Mouse (Mus musculus): Measurements from ENCODE around the gene Evx2. TPM values are rescaled to one million over a fixed set of nuclear protein-coding genes. Genes with fewer than 3 reads are reported as not detected.

Gene Evx2
- polyA plus RNA-seq, 1 experiment from 2014 or later, result 0.06 TPM

GRCm38 (mm10) chr2:74635412-74635811 is 23.9 kb downstream of the Evx2 start:
- no peaks in the 10 kb centered on the region for H3K4me1 ChIP-seq
- 0 out of 2 replicates have a peak, but pooled peaks cover 3% of the 10 kb centered on the region for H3K9me3 ChIP-seq
- no peak overlapping the region for H3K4me2 ChIP-seq (replicated peaks)
- no peak for ATAC-seq (ENCODE audit: insufficient number of reproducible peaks, insufficient read depth, low FRiP score, low TSS enrichment)
- no peak overlapping the region for H3K4me3 ChIP-seq
- no peaks in the 10 kb centered on the region for H3K27me3 ChIP-seq
- H3K27ac ChIP-seq, result no peak overlapping the region
- H3K36me3 ChIP-seq, result no peaks in the 10 kb centered on the region
- no peak overlapping the region for H3K9ac ChIP-seq
- WGBS, result 61% methylated on average over 4 of the region's 4 CpGs

GRCm38 (mm10) chr2:74620368-74620767 is 39.0 kb downstream of the Evx2 start:
- Histone ChIP-seq H3K9me3 (no peaks in the 10 kb centered on the region), H3K27ac (no peak overlapping the region), H3K27me3 (no peaks in the 10 kb centered on the region), H3K4me1 (no peaks in the 10 kb centered on the region), H3K4me3 (no peak overlapping the region), H3K9ac (no peak overlapping the region), H3K36me3 (no peaks in the 10 kb centered on the region), H3K4me2 (replicated peaks) (no peak overlapping the region)
- ATAC-seq (ENCODE audit: insufficient number of reproducible peaks, insufficient read depth, low FRiP score, low TSS enrichment), result no peak
- 83% methylated on average over 10 of the region's 10 CpGs for WGBS

- Histone ChIP-seq H3K9me3 (no peaks in the 10 kb centered on the region), H3K36me3 (no peaks in the 10 kb centered on the region), H3K4me2 (replicated peaks) (no peak overlapping the region), H3K27me3 (no peaks in the 10 kb centered on the region), H3K4me3 (no peak overlapping the region), H3K9ac (no peak overlapping the region), H3K27ac (no peak overlapping the region), H3K4me1 (no peaks in the 10 kb centered on the region)
- WGBS, result 62% methylated on average over 3 of the region's 3 CpGs
- no peak for ATAC-seq (ENCODE audit: insufficient number of reproducible peaks, insufficient read depth, low FRiP score, low TSS enrichment)
Measured at GRCm38 (mm10) chr2:74619676-74620246, 39.6 kb downstream of the Evx2 start.

DNA sequence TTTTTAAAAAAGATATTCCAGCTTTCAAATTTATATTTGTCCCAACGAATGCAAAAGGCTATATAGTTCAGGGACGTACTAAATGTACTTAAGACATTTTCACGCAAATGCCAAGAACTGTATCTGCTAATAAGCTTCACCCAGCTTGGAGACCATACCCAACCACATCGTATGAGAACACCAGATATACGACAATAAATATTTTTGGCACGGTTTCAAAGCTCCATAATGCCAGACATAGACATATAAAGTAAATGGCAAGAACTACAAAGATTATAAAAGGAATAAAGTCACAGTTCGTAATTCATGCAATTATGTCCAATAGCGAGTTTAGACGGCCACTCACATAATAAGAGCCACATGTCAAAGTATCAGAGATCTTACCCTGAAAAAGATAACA is 41.7 kb downstream of the Evx2 start:
- WGBS, result 62% methylated on average over 9 of the region's 9 CpGs
- no peak overlapping the region for H3K4me3 ChIP-seq
- H3K36me3 ChIP-seq, result no peaks in the 10 kb centered on the region
- H3K9me3 ChIP-seq, result no peaks in the 10 kb centered on the region
- no peak overlapping the region for H3K9ac ChIP-seq
- no peaks in the 10 kb centered on the region for H3K27me3 ChIP-seq
- H3K27ac ChIP-seq, result no peak overlapping the region
- H3K4me2 ChIP-seq (replicated peaks), result no peak overlapping the region
- ATAC-seq (ENCODE audit: insufficient number of reproducible peaks, insufficient read depth, low FRiP score, low TSS enrichment), result no peak
- no peaks in the 10 kb centered on the region for H3K4me1 ChIP-seq

DNA sequence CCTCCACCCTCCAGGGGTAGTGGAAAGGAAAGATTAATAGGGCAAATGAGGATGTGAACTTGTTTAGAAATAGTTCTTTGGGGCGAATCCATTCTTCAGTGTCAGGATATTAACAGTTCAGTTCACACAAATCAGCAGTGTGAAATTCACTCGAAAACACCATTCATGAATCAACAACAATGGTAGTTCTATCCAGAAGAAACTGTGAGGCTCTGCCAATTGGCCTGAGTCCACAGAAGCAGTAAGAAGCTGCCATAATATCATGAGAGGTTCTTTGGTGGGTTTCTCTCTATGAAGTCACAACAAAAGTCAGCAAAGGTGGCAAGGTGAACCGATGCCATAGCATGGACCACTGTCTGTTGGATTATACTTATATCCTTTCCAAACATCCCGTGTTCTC is 48.0 kb downstream of the Evx2 start:
- 83% methylated on average over 4 of the region's 4 CpGs for WGBS

DNA sequence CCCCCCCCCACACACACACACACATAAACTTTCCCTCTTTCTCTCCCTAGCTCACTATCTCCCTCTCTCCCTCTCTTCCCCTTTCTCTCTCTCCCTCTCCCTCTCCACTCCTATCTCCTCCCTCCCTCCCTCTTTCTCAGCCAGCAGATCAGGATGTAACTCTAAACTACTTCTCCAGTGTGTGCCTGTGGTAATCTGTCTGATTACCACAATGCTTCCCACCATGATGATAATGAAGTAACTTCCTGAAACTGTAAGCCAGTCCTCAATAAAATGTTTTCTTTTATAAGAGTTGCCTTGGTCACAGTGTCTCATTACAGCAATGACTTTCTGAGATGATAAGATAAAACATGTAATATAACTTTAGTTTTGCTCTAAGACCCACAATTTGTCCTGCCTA is 50.0 kb downstream of the Evx2 start:
- no peak overlapping the region for H3K9ac ChIP-seq
- H3K4me2 ChIP-seq (replicated peaks), result no peak overlapping the region
- no peaks in the 10 kb centered on the region for H3K36me3 ChIP-seq
- H3K4me3 ChIP-seq, result no peak overlapping the region
- no peaks in the 10 kb centered on the region for H3K27me3 ChIP-seq
- H3K4me1 ChIP-seq, result no peaks in the 10 kb centered on the region
- no peak for ATAC-seq (ENCODE audit: insufficient number of reproducible peaks, insufficient read depth, low FRiP score, low TSS enrichment)
- no peaks in the 10 kb centered on the region for H3K9me3 ChIP-seq
- H3K27ac ChIP-seq, result no peak overlapping the region

More for the DNA sequence above, 48.0 kb downstream of the Evx2 start:
- no peak for ATAC-seq (ENCODE audit: insufficient number of reproducible peaks, insufficient read depth, low FRiP score, low TSS enrichment)
- H3K4me1 ChIP-seq, result no peaks in the 10 kb centered on the region
- H3K9ac ChIP-seq, result no peak overlapping the region
- H3K36me3 ChIP-seq, result no peaks in the 10 kb centered on the region
- no peak overlapping the region for H3K27ac ChIP-seq
- H3K4me3 ChIP-seq, result no peak overlapping the region
- H3K4me2 ChIP-seq (replicated peaks), result no peak overlapping the region
- H3K9me3 ChIP-seq, result no peaks in the 10 kb centered on the region
- H3K27me3 ChIP-seq, result no peaks in the 10 kb centered on the region

- no peak overlapping the region for H3K27ac ChIP-seq
- no peaks in the 10 kb centered on the region for H3K4me1 ChIP-seq
- no peak overlapping the region for H3K9ac ChIP-seq
- ATAC-seq (ENCODE audit: insufficient number of reproducible peaks, insufficient read depth, low FRiP score, low TSS enrichment), result no peak
- H3K4me3 ChIP-seq, result no peak overlapping the region
- no peak overlapping the region for H3K4me2 ChIP-seq (replicated peaks)
- H3K27me3 ChIP-seq, result no peaks in the 10 kb centered on the region
- no peaks in the 10 kb centered on the region for H3K36me3 ChIP-seq
- no peaks in the 10 kb centered on the region for H3K9me3 ChIP-seq
- WGBS, result 85% methylated on average over 5 of the region's 5 CpGs
Measured at GRCm38 (mm10) chr2:74606087-74606760, 53.1 kb downstream of the Evx2 start.

GRCm38 (mm10) chr2:74604011-74604410 is 55.3 kb downstream of the Evx2 start:
- Histone ChIP-seq H3K36me3 (no peaks in the 10 kb centered on the region), H3K27me3 (no peaks in the 10 kb centered on the region), H3K4me2 (replicated peaks) (no peak overlapping the region), H3K4me1 (no peaks in the 10 kb centered on the region), H3K4me3 (no peak overlapping the region), H3K9me3 (no peaks in the 10 kb centered on the region), H3K9ac (no peak overlapping the region), H3K27ac (no peak overlapping the region)
- ATAC-seq (ENCODE audit: insufficient number of reproducible peaks, insufficient read depth, low FRiP score, low TSS enrichment), result no peak
- WGBS, result 27% methylated on average over 3 of the region's 3 CpGs

Small RNA genes within 50 kb of the gene (microRNA-seq; reads per million reads assigned to microRNA genes)
- gene Gm44463, result not detected

Other genes starting within 250 kb of the Evx2 start
- 40.0 and 40.1 TPM in 2 replicates for gene Lnpk, start 80.1 kb downstream of the Evx2 start, polyA plus RNA-seq (2016; fragmentation: Nextera tagmentation; extraction: Ambion mirVana)
- not detected in 2 replicates for gene Hoxd13, start 8.8 kb upstream of the Evx2 start, polyA plus RNA-seq (2016; fragmentation: Nextera tagmentation; extraction: Ambion mirVana)
- gene Hoxd12, start 15.5 kb upstream of the Evx2 start, polyA plus RNA-seq (2016; fragmentation: Nextera tagmentation; extraction: Ambion mirVana), result 0.11 TPM in 1 of 2 replicates, not detected in the other
- not detected in 2 replicates for gene Hoxd11, start 20.0 kb upstream of the Evx2 start, polyA plus RNA-seq (2016; fragmentation: Nextera tagmentation; extraction: Ambion mirVana)
- gene Hoxd10, start 32.4 kb upstream of the Evx2 start, polyA plus RNA-seq (2016; fragmentation: Nextera tagmentation; extraction: Ambion mirVana), result not detected in 2 replicates
- gene Hoxd9, start 38.2 kb upstream of the Evx2 start, polyA plus RNA-seq (2016; fragmentation: Nextera tagmentation; extraction: Ambion mirVana), result 0.37 and 0.72 TPM in 2 replicates
- gene Hoxd8, start 45.1 kb upstream of the Evx2 start, polyA plus RNA-seq (2016; fragmentation: Nextera tagmentation; extraction: Ambion mirVana), result 1.6 and 2.6 TPM in 2 replicates
- gene Hoxd3, start 52.4 kb upstream of the Evx2 start, polyA plus RNA-seq (2016; fragmentation: Nextera tagmentation; extraction: Ambion mirVana), result 1.5 and 2.4 TPM in 2 replicates
- gene Hoxd4, start 52.4 kb upstream of the Evx2 start, polyA plus RNA-seq (2016; fragmentation: Nextera tagmentation; extraction: Ambion mirVana), result 0.14 and 0.25 TPM in 2 replicates
- gene Gm28230, start 67.2 kb upstream of the Evx2 start, polyA plus RNA-seq (2016; fragmentation: Nextera tagmentation; extraction: Ambion mirVana), result 0.13 TPM in 1 of 2 replicates, not detected in the other
- gene Hoxd1, start 103.4 kb upstream of the Evx2 start, polyA plus RNA-seq (2016; fragmentation: Nextera tagmentation; extraction: Ambion mirVana), result 11.8 and 11.9 TPM in 2 replicates
- 129 and 130 TPM in 2 replicates for gene Mtx2, start 166.2 kb upstream of the Evx2 start, polyA plus RNA-seq (2016; fragmentation: Nextera tagmentation; extraction: Ambion mirVana)